Mouse (Mus musculus) heart, postnatal 10 days (tissue): Measurements from ENCODE around the gene Opcml. TPM values are rescaled to one million over a fixed set of nuclear protein-coding genes. Genes with fewer than 3 reads are reported as not detected.

ENCODE experiments used
- DNase-seq, 2 experiments: peaks; one replicate each; pipeline ENCODE4 v3.0.0; 2021
- intact Hi-C: fragments of 180-260 bp; cut with DNase I; formaldehyde crosslinking; loops from one replicate; pipeline ENCODE4 v1.15.1; 2025
- total RNA-seq, 2 experiments: library from RNA; stranded (reverse); gene quantifications; 2 replicates each; pipeline ENCODE4 v1.2.3; 2021

Opcml gene
- total RNA-seq, 2 experiments from 2014 or later, result 1.1 to 1.7 TPM

DNA sequence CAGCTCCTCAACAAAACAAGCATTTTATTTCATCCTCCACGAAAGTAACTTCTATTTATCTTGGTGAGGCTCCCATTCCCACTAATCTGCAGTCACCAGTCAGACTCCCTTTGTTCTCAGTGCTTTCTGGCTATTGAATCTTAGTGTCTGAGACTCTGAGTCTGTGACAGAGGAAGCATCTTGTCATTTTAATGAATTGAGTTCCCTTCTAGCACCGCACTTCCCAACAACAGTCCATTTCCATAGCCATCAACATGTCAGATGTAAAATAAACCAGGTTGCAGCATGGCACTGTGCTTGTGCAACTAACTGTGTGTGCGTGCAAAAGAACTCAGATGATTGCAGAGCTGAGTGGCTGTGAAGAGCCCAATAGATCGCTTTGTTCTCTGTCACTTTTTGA is 680.9 kb downstream of the Opcml start:
- no peak for DNase-seq
- intact Hi-C loops, result no loop called here

GRCm38 (mm10) chr9:28474586-28474985 is 684.0 kb downstream of the Opcml start:
- no peak for DNase-seq
- intact Hi-C loops, result no loop called here

DNA sequence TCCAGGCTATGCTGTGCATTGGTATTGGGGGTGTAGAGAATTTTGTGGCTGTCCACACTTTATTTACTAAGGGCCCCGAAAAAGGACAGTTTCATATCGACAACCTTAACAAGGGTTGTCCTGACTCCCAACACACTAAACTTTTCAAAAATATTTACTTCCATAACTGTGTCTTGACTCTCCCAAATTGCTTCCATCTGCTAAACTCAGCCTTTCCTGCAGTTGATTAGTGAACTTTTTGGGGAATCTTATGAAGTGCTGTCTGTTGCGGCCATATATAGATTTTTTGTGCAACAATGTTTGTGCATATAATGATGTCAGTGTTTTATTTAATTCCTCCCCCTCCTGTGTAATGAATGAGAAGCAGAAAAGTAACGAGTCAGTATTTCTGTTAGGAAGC is 690.7 kb downstream of the Opcml start:
- intact Hi-C loops, result no loop called here
- no peak for DNase-seq

DNA sequence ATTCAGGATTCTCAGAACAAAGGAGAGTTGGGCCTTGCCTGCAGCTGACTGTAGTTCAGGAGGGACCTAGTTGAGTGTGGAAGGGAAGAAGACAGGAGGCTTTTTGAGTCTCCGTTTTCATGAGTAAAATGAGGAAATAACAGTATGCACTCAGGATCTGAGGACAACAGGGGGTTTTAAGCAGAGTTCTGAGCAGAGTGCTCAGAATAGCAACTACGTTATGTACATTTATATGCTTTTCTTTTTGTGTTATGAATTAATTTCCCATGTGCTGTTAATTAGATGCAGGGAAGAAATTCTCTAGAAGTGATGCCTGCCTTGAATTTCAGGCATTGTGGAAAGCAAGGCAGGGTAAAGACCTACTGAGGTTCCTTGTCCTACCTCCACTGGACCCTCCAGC is 697.9 kb downstream of the Opcml start:
- no peak for DNase-seq
- intact Hi-C loops, result no loop called here

DNA sequence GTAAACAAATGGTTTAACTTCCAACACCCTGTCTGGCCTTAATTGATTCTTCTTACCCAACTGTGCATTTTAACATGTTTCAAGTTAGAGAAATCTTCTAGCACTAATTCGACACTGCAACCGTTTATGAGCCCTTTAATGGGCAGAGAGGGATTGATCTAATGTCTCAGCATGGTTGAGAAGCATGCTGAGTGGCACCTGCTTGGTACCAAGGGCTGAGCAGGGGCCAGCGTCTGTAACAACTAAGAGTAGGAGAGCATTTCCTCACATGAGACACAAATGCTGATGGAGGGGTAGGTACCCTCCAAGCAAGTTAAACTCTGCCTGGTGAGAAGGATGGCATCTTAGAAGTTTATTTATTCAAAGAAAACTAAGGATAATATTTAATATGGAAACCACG is 699.3 kb downstream of the Opcml start:
- intact Hi-C loops, result no loop called here
- no peak for DNase-seq

DNA sequence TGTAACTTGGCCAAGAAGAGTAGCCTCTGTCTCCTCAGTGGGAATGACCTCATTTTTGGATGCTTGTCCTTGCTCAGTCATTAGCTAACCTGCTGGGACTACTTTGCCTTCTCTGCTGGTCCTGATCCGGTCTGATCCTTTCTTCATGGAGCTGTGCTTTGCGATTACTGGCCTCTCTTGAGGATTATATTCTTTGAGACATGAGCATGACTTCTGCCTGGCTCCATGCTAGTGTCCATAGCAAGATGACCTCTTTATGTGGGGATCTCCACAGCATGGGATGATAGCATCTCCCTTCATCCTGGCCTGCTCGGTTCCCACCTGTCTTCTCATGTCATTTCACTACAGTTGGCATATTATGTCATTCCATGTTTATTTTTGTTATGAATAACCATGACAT is 699.8 kb downstream of the Opcml start:
- intact Hi-C loops, result no loop called here
- DNase-seq, result no peak

DNA sequence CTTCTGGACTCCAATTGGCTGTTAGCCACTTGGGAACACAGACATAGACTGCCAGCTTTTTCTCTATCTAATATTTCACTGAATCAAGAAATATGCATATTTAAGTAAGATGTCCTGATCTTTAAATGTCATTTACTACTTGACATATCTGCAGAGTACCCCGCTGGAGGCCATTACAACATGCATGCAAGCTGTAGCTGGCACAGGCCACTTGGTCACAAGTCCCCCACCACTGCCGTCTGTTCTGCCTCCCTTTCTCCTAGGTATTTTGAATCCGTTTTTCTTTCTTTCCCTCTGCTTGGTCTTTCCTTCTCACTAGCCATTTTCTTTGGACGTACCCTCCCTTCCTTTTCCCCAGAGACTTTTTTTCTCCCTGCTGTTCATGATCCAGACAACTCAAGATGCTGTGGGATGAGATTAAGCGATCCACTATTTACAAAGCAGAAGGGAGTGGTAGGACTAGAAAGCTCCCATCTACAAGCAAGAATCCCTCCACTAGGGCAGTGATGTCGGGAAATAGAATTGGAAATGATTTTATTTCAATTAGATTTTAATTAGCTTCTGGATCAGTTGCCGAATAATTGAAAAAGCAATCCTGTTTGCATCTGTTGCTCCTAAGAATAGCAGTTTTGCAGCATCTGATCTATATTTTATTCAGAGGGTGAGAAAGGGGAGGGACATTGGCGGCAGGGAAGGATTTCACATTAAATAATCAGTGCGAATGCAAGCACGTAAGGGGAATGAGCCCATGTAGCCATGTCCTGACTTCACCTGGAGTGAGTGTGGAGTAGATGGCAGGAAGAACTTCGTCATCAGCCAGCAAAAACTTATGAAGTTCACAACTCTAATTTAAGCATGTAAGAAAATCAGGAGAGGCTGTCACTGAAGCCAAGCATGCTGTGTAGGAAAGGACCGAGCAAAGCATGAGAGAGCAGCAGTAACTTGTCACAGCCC is 709.5 kb downstream of the Opcml start:
- DNase-seq, result no peak
- intact Hi-C loops, result no loop called here

- no peak for DNase-seq
- intact Hi-C loops, result no loop called here
Observed at GRCm38 (mm10) chr9:28513905-28514304, 723.3 kb downstream of the Opcml start.

DNA sequence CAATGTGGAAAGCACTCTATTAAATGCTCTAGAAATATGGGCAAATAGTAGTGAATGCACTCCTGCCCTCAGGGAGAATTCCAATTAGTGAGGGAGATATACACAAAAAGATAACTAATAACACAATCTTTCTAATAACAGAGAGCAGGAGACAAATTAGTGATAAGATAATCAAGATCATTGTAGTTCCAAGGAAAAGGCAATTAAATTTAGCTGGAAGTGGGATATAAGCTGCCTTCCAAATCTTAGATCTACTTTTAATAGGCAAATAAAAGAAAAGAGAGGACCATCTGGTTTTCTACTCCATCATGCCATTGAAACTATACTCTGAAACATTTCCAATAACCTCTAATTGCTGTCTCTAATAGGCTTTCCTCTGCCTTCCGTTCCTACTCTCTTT is 742.6 kb downstream of the Opcml start:
- intact Hi-C loops, result no loop called here
- DNase-seq, result no peak

GRCm38 (mm10) chr9:28535006-28535405 is 744.4 kb downstream of the Opcml start:
- no peak for DNase-seq
- intact Hi-C loops, result no loop called here

DNA sequence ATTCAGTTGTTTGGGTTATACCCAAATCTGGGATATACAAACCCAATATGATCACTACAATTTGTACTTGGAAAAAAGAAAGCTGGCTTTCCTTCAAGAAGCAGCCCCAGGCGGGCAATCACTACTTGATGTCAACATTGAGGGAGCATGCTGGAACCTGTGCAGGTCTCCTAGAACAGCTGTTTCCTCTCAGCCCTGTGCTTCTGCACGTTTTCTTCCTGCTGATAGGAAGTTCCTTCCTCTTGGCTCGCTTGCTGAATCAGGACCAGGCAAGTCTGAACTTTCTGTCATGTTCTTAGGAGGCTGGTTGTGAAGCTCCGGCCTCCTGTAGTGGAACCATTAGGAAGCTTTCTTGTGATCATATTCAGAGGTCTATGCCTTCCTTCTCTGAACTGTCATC is 746.1 kb downstream of the Opcml start:
- intact Hi-C loops, result no loop called here
- DNase-seq, result peak; percentile 9 to 19

GRCm38 (mm10) chr9:28548189-28548588 is 757.6 kb downstream of the Opcml start:
- DNase-seq, result no peak
- intact Hi-C loops, result no loop called here

DNA sequence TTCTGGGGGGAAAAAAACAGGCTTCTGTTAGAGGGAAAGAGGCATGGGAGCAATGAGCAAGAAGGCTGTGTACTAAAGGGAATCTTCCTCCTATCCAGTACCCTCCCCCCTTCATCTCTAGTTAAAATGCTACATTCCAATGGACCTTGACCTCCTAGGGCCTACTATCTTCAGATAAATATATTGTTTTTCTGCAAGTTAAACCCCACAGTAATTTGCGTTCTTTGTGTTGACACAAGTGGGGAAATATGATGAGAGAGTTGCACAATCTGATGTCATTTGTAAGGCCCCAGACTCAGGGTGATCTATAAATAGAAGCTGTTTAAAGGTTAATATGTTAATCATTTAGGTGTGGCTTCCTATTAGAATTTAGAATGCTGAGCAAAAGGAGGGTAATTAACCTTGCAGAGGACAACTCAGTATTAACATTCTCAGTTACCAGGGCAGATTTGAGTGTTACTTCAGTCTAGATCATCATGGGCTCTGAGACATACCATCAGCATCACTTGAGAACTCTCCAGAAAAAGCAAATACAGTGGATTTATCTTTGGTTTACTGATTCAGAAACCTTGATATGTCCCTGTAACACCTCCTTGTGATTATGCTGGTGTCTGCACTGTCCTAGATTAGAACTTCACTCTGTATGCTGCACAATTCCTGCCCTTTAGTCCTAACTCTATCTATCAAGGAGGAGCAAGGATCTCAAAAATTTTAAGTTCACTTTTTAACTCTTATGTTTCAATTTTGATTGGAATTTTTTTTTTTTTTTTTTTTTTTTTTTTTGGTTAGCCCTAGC is 762.0 kb downstream of the Opcml start:
- no peak for DNase-seq
- intact Hi-C loops, result no loop called here

- intact Hi-C loops, result no loop called here
Observed at GRCm38 (mm10) chr9:28558628-28559027, 768.1 kb downstream of the Opcml start.

DNA sequence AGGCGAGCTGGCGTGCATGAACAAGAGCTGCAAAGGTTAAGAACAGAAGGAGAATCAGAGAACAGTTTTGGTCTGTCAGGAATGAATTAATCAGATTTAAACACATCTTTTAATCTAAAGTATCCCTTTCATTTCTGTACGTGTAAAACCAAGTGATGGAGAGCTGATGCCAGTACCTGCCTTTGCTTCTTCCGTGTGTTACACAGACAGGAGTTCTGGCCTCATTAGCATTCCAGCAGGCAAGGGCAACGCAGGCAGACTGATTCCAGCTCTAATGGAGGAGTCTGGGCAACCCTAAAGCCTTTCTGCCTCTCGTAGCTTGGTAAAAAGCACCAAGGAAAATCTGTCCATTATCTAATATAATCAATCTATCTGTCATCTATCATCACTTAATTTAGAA is 771.2 kb downstream of the Opcml start:
- DNase-seq, result no peak
- intact Hi-C loops, result loop anchor here (5.0 kb wide), 1 partner anchor 806 kb away; no protein-coding TSS in a partner anchor

More at GRCm38 (mm10) chr9:28558628-28559027, 768.1 kb downstream of the Opcml start:
- DNase-seq, result no peak

DNA sequence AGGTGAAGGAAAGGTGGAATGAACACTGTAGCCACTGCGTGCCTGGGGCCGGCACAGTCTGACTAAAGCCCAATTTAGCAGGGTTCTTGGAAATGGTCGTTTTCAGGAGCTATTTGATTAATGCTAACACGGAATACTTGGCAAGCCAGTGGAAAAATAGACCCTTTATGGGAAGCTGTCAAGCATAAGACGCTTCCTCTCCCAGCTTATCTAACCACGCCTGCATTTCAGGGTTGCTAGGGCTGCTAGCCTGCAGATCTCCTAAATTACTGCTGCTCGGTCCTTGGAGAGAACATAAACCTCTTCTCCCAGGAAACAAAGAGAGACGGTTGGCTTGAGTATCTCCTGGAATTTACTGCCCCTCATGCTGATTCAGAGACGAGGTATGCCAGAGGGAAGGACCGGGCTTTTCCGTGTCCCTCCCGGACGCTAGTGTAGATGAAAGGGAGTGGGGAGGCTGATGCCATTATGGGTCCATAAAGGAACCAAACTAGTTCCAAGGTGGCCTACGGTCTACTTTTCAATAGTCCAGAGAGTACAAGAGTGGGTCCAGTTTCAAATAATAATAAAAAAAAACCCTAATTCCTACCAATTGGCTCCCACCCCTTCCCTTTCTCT is 772.6 kb downstream of the Opcml start:
- intact Hi-C loops, result loop anchor here (5.0 kb wide), 1 partner anchor 804 kb away; no protein-coding TSS in a partner anchor
- no peak for DNase-seq

DNA sequence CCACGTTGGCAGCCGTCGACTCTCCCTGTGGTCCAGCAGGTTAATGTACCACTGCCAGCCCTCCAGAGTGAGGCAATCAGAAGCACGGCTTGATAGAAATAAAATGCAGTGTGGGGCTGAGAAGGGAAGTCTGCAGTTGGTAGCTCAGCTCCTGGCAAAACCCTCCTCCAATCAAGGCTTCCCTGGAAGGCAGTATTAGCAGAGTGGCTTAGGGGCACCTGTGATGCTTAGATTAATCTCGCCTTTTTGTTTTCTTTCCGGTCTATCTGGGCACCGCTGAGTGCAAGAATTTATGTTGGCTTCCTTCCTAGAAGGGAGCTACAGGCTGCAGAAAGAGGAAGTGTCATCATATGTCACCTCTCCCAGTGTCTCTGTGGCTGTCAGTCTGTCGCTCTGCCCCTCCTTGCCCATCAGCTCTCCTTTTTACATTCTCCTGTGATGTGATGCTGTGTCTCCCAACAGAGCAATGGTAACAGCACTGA is 778.5 kb downstream of the Opcml start:
- DNase-seq, result peak; percentile 2 to 3
- intact Hi-C loops, result no loop called here

DNA sequence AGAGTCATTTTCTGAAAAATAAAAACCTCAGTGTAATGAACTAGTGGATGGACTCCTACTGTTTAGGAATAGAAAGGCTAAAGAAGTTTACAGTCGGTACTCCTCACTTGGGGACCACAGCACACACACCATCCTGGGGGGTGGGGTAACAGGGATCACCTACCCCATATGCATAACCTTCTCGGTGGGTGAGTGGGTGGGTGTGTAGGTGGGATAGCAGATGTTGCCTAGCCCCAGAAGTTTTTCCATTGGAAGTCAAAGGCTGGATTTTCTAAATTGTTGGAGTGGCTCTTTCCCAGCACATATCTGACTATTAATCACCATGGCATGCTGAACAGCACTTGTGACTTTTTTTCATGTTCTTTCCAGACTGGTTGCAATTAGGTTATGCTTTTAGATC is 779.2 kb downstream of the Opcml start:
- intact Hi-C loops, result no loop called here

DNA sequence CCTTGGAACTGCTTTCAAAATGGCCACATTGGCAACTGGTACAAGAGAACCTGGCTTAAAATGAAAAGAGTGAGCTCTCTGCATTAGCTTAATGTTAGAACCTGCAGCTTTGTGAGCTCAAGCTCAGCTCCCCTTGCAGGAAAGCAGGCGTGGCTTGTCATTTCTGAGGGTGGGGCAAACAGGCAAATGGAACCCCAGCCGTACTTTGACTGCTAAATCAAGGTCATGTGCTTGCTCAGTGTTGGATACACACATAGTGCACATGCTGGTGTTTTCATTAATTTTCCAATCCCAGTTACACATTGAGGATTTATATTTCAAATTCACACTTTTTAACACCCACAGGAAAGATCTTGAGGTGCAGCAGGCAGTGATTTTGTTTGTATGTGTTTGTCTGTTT is 781.1 kb downstream of the Opcml start:
- intact Hi-C loops, result no loop called here
- no peak for DNase-seq

More for the DNA sequence above, 779.2 kb downstream of the Opcml start:
- no peak for DNase-seq

DNA sequence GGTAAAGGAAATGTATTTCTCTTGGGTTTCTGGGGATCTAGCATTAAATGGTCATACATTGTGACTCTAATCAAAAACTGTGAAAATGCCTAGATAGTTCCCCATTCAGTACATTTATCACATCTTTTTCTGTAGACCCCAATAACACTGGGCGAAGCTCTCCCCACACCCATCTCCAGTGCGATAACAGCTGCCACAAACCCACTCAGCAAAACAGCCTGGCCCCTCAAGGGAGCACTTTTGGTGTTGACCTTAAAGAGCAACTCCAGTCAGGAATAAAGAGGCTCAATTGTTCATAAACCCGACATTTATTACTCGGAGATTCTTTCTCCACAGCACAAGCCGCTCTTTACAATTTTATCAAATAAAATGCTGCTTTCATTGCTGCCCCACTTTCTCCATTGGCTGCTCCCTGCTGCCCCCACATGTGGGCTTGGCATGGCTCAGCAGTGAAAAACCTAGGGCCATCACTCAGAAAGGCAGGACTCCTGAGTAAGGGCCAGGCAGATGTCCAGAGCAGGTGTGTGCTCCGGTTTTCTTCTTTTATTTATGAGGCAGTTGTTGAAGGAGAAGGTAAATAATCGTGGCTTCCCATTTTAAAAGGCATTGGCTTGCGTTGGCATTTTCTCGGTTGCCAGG is 781.7 kb downstream of the Opcml start:
- no peak for DNase-seq
- intact Hi-C loops, result no loop called here

GRCm38 (mm10) chr9:28578730-28579129 is 788.2 kb downstream of the Opcml start:
- peak; percentile 8 to 9 for DNase-seq
- intact Hi-C loops, result no loop called here
